Mouse (Mus musculus) brain, embryonic 18.5 days (tissue): ENCODE measurements around the gene Adgrl4.

Experiments used
- DNase-seq: peaks from one replicate; pipeline ENCODE4 v3.0.0-alpha.2; 2012; ENCODE audit warnings: low read depth, low spot score

Gene Adgrl4

GRCm38 (mm10) chr3:151488853-151489252 is 51.2 kb downstream of the Adgrl4 start:
- DNase-seq: no peak

GRCm38 (mm10) chr3:151505606-151506005 is 67.9 kb downstream of the Adgrl4 start:
- DNase-seq: no peak

GRCm38 (mm10) chr3:151511184-151511583 is 73.5 kb downstream of the Adgrl4 start:
- DNase-seq: no peak

GRCm38 (mm10) chr3:151547182-151547581 is 109.5 kb downstream of the Adgrl4 start:
- DNase-seq: no peak

- no peak for DNase-seq
Observed at GRCm38 (mm10) chr3:151551002-151551401, 113.3 kb downstream of the Adgrl4 start.

- DNase-seq: no peak
Observed at GRCm38 (mm10) chr3:151556635-151557034, 118.9 kb downstream of the Adgrl4 start.

GRCm38 (mm10) chr3:151557125-151557524 is 119.4 kb downstream of the Adgrl4 start:
- no peak for DNase-seq

GRCm38 (mm10) chr3:151557607-151558006 is 119.9 kb downstream of the Adgrl4 start:
- no peak for DNase-seq

GRCm38 (mm10) chr3:151558374-151558773 is 120.7 kb downstream of the Adgrl4 start:
- no peak for DNase-seq

GRCm38 (mm10) chr3:151565664-151566621 is 128.3 kb downstream of the Adgrl4 start:
- DNase-seq: no peak

GRCm38 (mm10) chr3:151566629-151567028 is 128.9 kb downstream of the Adgrl4 start:
- no peak for DNase-seq

GRCm38 (mm10) chr3:151567541-151567940 is 129.9 kb downstream of the Adgrl4 start:
- no peak for DNase-seq

GRCm38 (mm10) chr3:151572089-151572488 is 134.4 kb downstream of the Adgrl4 start:
- no peak for DNase-seq

GRCm38 (mm10) chr3:151575292-151575691 is 137.6 kb downstream of the Adgrl4 start:
- no peak for DNase-seq

GRCm38 (mm10) chr3:151576155-151576554 is 138.5 kb downstream of the Adgrl4 start:
- no peak for DNase-seq

- no peak for DNase-seq
Observed at GRCm38 (mm10) chr3:151591904-151592303, 154.2 kb downstream of the Adgrl4 start.
